26 mouse cellular contexts compared by ENCODE assay signal in genomic region chr5:130052510-130052909, GRCm38 (mm10). TPM values are rescaled to one million over a fixed set of nuclear protein-coding genes. Genes with fewer than 3 reads are reported as not detected.
DNase-seq lines count a peak whose midpoint lies in the region; ATAC-seq lines count a peak whose summit lies in the region.
"Had no signal": no experiment of that assay in that cellular context is flagged by ENCODE, and none has a peak within 500 bp of the region (broad histone marks: within the 10 kb centered on the region; RNA-seq: fewer than 3 reads in every experiment).

No protein-coding gene starts in this region.

- H3K4me1 ChIP-seq in midbrain, embryonic 11.5 days (ENCODE audit: control insufficient read depth, insufficient read depth, low read length), result no peaks in the 10 kb centered on the region
- no peaks in the 10 kb centered on the region for H3K4me1 ChIP-seq in midbrain, embryonic 16.5 days (ENCODE audit: control insufficient read depth, insufficient read depth, low read length)
- peaks cover 7% of the 10 kb centered on the region for H3K4me1 ChIP-seq in forebrain, embryonic 16.5 days (replicated peaks; ENCODE audit: control insufficient read depth, insufficient read depth, low read length)
- H3K4me1 ChIP-seq: hindbrain, embryonic 15.5 days; neural tube, embryonic 12.5 days; stomach, embryonic 15.5 days had no signal

- no peaks in the 10 kb centered on the region for H3K27me3 ChIP-seq in midbrain, embryonic 11.5 days (ENCODE audit: control insufficient read depth, insufficient read depth, low read length)
- H3K27me3 ChIP-seq in midbrain, embryonic 16.5 days (ENCODE audit: control insufficient read depth, insufficient read depth, low read depth, low read length), result no peaks in the 10 kb centered on the region
- H3K27me3 ChIP-seq in forebrain, embryonic 16.5 days (replicated peaks; ENCODE audit: control insufficient read depth, insufficient read depth, low read length), result no peaks in the 10 kb centered on the region
- H3K27me3 ChIP-seq: embryonic facial prominence, embryonic 15.5 days; hindbrain, embryonic 15.5 days; neural tube, embryonic 12.5 days; stomach, embryonic 15.5 days had no signal

- 67% methylated on average over 5 of the region's 5 CpGs for WGBS in midbrain, embryonic 11.5 days
- 54% methylated on average over 5 of the region's 5 CpGs for WGBS in midbrain, embryonic 16.5 days
- 64% methylated on average over 5 of the region's 5 CpGs for WGBS in forebrain, embryonic 16.5 days

- no peak overlapping the region for H3K9ac ChIP-seq in midbrain, embryonic 11.5 days (ENCODE audit: low read length)
- H3K9ac ChIP-seq in midbrain, embryonic 16.5 days (ENCODE audit: low read depth, low read length), result no peak overlapping the region
- no peak overlapping the region for H3K9ac ChIP-seq in forebrain, embryonic 16.5 days (replicated peaks; ENCODE audit: low read depth, low read length)
- H3K9ac ChIP-seq: embryonic facial prominence, embryonic 15.5 days; heart, embryonic 15.5 days; hindbrain, embryonic 15.5 days; liver, postnatal 0 days; neural tube, embryonic 12.5 days; stomach, embryonic 15.5 days had no signal

- intact Hi-C loops in heart, postnatal 36 days (cut with DNase I), result no loop called here

- no peak overlapping the region for H3K4me3 ChIP-seq in midbrain, embryonic 11.5 days (ENCODE audit: low read depth, low read length)
- H3K4me3 ChIP-seq in midbrain, embryonic 16.5 days (ENCODE audit: low read depth, low read length), result no peak overlapping the region
- H3K4me3 ChIP-seq in forebrain, embryonic 16.5 days (replicated peaks; ENCODE audit: low read length), result no peak overlapping the region
- H3K4me3 ChIP-seq: embryonic facial prominence, embryonic 15.5 days; heart, embryonic 15.5 days; hindbrain, embryonic 15.5 days; left cerebral cortex, adult 2 months; neural tube, embryonic 12.5 days; stomach, embryonic 15.5 days had no signal

- peaks cover 2% of the 10 kb centered on the region; the same call in 1 of the 2 replicates for H3K36me3 ChIP-seq in midbrain, embryonic 11.5 days (ENCODE audit: control insufficient read depth, insufficient read depth, low read length)
- H3K36me3 ChIP-seq in midbrain, embryonic 16.5 days (ENCODE audit: control insufficient read depth, insufficient read depth, low read length), result no peaks in the 10 kb centered on the region; the same call in 1 of the 2 replicates
- peaks cover 2% of the 10 kb centered on the region; the same call in 1 of the 2 replicates for H3K36me3 ChIP-seq in forebrain, embryonic 16.5 days (ENCODE audit: control insufficient read depth, insufficient read depth)
- H3K36me3 ChIP-seq: stomach, embryonic 15.5 days had no signal

- no peak for ATAC-seq in midbrain, embryonic 11.5 days (ENCODE audit: low FRiP score)
- ATAC-seq in midbrain, embryonic 16.5 days, result no peak
- ATAC-seq in forebrain, embryonic 16.5 days, result no peak
- ATAC-seq: activated CD4-positive, CD25-positive, alpha-beta regulatory T cell, adult 4 months; forebrain, embryonic 14.5 days; liver, postnatal 0 days; lung, postnatal 0 days had no signal

- no peak overlapping the region for H3K4me2 ChIP-seq in midbrain, embryonic 11.5 days
- no peak overlapping the region for H3K4me2 ChIP-seq in midbrain, embryonic 16.5 days (ENCODE audit: low read length)
- H3K4me2 ChIP-seq in forebrain, embryonic 16.5 days (ENCODE audit: low read length), result no peak overlapping the region
- H3K4me2 ChIP-seq: embryonic facial prominence, embryonic 15.5 days; heart, embryonic 15.5 days; hindbrain, embryonic 15.5 days; liver, embryonic 11.5 days; neural tube, embryonic 12.5 days; stomach, embryonic 15.5 days had no signal

- peak; percentile 2 for DNase-seq in adrenal gland, adult 2 months
- DNase-seq in adrenal gland, postnatal 14 days, result no peak
- peak; percentile 95 for DNase-seq in heart, adult 11 months
- no peak for DNase-seq in heart, postnatal 36 days
- DNase-seq in midbrain, embryonic 11.5 days (ENCODE audit: low spot score, missing footprints), result peak; percentile 59
- DNase-seq in retina, postnatal 7 days (ENCODE audit: low read depth, low spot score), result peak; percentile 33
- DNase-seq: cerebellum, adult 8-10 months; kidney, adult 2 months; layer of hippocampus, adult 9-11 months; liver, postnatal 0 days; right cerebral cortex, adult 18-20 months; thymus, adult 2 months had no signal

- H3K9me3 ChIP-seq in midbrain, embryonic 11.5 days (ENCODE audit: control insufficient read depth, low read length), result no peaks in the 10 kb centered on the region
- H3K9me3 ChIP-seq in midbrain, embryonic 16.5 days (replicated peaks; ENCODE audit: control insufficient read depth, low read length, poor library complexity, severe bottlenecking), result no peaks in the 10 kb centered on the region
- H3K9me3 ChIP-seq in forebrain, embryonic 16.5 days (ENCODE audit: control insufficient read depth, low read length), result no peaks in the 10 kb centered on the region
- H3K9me3 ChIP-seq: embryonic facial prominence, embryonic 15.5 days; heart, embryonic 15.5 days; hindbrain, embryonic 15.5 days; neural tube, embryonic 12.5 days; stomach, embryonic 15.5 days had no signal

- no peak overlapping the region for H3K27ac ChIP-seq in midbrain, embryonic 11.5 days (ENCODE audit: low read depth, low read length)
- H3K27ac ChIP-seq in midbrain, embryonic 16.5 days (ENCODE audit: low read length), result no peak overlapping the region
- no peak overlapping the region for H3K27ac ChIP-seq in forebrain, embryonic 16.5 days (ENCODE audit: low read length)
- H3K27ac ChIP-seq: embryonic facial prominence, embryonic 15.5 days; heart, embryonic 15.5 days; hindbrain, embryonic 15.5 days; kidney, postnatal 0 days; left cerebral cortex, adult 2 months; macrophage; neural tube, embryonic 12.5 days; stomach, embryonic 15.5 days had no signal

RNA-seq across cellular contexts. Expression of gene Tpst1, which starts 20.6 kb away (rescaled TPM):
- total RNA-seq in adrenal gland, adult 2 months (2021), result 10 to 100 TPM; 27.5 to 66.2 TPM
- 39.5 and 42.4 TPM in 2 replicates for polyA plus RNA-seq in adrenal gland, adult 2 months (2012; rRNA removed)
- 32.5 and 35.5 TPM in 2 replicates for total RNA-seq in adrenal gland, postnatal 14 days (2021)
- total RNA-seq in heart, postnatal 36 days (2021), result 10 to 100 TPM; 12.0 to 12.8 TPM
- 64.7 and 68.7 TPM in 2 replicates for polyA plus RNA-seq in midbrain, embryonic 11.5 days (2014; fragmentation: Nextera tagmentation; extraction: Ambion mirVana)
- 52.9 and 56.8 TPM in 2 replicates for polyA plus RNA-seq in midbrain, embryonic 16.5 days (2015; fragmentation: Nextera tagmentation; extraction: Ambion mirVana)
- 59.5 and 66.1 TPM in 2 replicates for polyA plus RNA-seq in forebrain, embryonic 16.5 days (2015; fragmentation: Nextera tagmentation; extraction: Ambion mirVana)

RNA-seq across cellular contexts. Expression of gene Crcp, which starts 23.4 kb away (rescaled TPM):
- 10 to 100 TPM; 33.6 to 43.0 TPM for total RNA-seq in adrenal gland, adult 2 months (2021)
- polyA plus RNA-seq in adrenal gland, adult 2 months (2012; rRNA removed), result 6.6 and 10.2 TPM in 2 replicates
- 35.9 and 38.6 TPM in 2 replicates for total RNA-seq in adrenal gland, postnatal 14 days (2021)
- total RNA-seq in heart, postnatal 36 days (2021), result 10 to 100 TPM; 14.2 to 14.4 TPM
- polyA plus RNA-seq in midbrain, embryonic 11.5 days (2014; fragmentation: Nextera tagmentation; extraction: Ambion mirVana), result 41.1 and 42.7 TPM in 2 replicates
- 85.6 and 86.8 TPM in 2 replicates for polyA plus RNA-seq in midbrain, embryonic 16.5 days (2015; fragmentation: Nextera tagmentation; extraction: Ambion mirVana)
- polyA plus RNA-seq in forebrain, embryonic 16.5 days (2015; fragmentation: Nextera tagmentation; extraction: Ambion mirVana), result 73.7 and 81.4 TPM in 2 replicates

RNA-seq across cellular contexts. Expression of gene Asl, which starts 23.5 kb away (rescaled TPM):
- 100 to 1,000 TPM in 1 of 2 experiments, 10 to 100 TPM in 1; 92.5 to 106 TPM for total RNA-seq in adrenal gland, adult 2 months (2021)
- 74.2 and 115 TPM in 2 replicates for polyA plus RNA-seq in adrenal gland, adult 2 months (2012; rRNA removed)
- 131 and 168 TPM in 2 replicates for total RNA-seq in adrenal gland, postnatal 14 days (2021)
- 1 to 10 TPM; 8.4 to 9.1 TPM for total RNA-seq in heart, postnatal 36 days (2021)
- 24.2 and 30.1 TPM in 2 replicates for polyA plus RNA-seq in midbrain, embryonic 11.5 days (2014; fragmentation: Nextera tagmentation; extraction: Ambion mirVana)
- polyA plus RNA-seq in midbrain, embryonic 16.5 days (2015; fragmentation: Nextera tagmentation; extraction: Ambion mirVana), result 35.5 and 38.6 TPM in 2 replicates
- polyA plus RNA-seq in forebrain, embryonic 16.5 days (2015; fragmentation: Nextera tagmentation; extraction: Ambion mirVana), result 26.5 and 32.5 TPM in 2 replicates

RNA-seq across cellular contexts. Expression of gene Gusb, which starts 49.7 kb away (rescaled TPM):
- total RNA-seq in adrenal gland, adult 2 months (2021), result 10 to 100 TPM; 42.6 to 57.1 TPM
- polyA plus RNA-seq in adrenal gland, adult 2 months (2012; rRNA removed), result 35.4 and 41.9 TPM in 2 replicates
- total RNA-seq in adrenal gland, postnatal 14 days (2021), result 40.0 and 41.2 TPM in 2 replicates
- 10 to 100 TPM; 13.3 to 15.6 TPM for total RNA-seq in heart, postnatal 36 days (2021)
- polyA plus RNA-seq in midbrain, embryonic 11.5 days (2014; fragmentation: Nextera tagmentation; extraction: Ambion mirVana), result 31.8 and 33.9 TPM in 2 replicates
- polyA plus RNA-seq in midbrain, embryonic 16.5 days (2015; fragmentation: Nextera tagmentation; extraction: Ambion mirVana), result 30.3 and 31.5 TPM in 2 replicates
- 14.4 and 17.4 TPM in 2 replicates for polyA plus RNA-seq in forebrain, embryonic 16.5 days (2015; fragmentation: Nextera tagmentation; extraction: Ambion mirVana)

Comparison
In these comparisons a context has a peak if more than half of its experiments do, and no peak if none do; other contexts are left out.
1. DNase-seq: peak in adrenal gland, adult 2 months (single experiment), heart, adult 11 months (single experiment), midbrain, embryonic 11.5 days (single experiment) and retina, postnatal 7 days (single experiment); none in adrenal gland, postnatal 14 days (single experiment) and heart, postnatal 36 days (0 of 2).